Mouse (Mus musculus): Measurements from ENCODE around the gene Mettl17.
A peak's percentile ranks its signal among the peaks of the same experiment; 100 is the strongest.
"Not testable (repeated sequence)": the region's sequence is repeated elsewhere in the genome, so short reads cannot be mapped to it uniquely, and the experiment has no call there.

Gene Mettl17

DNA sequence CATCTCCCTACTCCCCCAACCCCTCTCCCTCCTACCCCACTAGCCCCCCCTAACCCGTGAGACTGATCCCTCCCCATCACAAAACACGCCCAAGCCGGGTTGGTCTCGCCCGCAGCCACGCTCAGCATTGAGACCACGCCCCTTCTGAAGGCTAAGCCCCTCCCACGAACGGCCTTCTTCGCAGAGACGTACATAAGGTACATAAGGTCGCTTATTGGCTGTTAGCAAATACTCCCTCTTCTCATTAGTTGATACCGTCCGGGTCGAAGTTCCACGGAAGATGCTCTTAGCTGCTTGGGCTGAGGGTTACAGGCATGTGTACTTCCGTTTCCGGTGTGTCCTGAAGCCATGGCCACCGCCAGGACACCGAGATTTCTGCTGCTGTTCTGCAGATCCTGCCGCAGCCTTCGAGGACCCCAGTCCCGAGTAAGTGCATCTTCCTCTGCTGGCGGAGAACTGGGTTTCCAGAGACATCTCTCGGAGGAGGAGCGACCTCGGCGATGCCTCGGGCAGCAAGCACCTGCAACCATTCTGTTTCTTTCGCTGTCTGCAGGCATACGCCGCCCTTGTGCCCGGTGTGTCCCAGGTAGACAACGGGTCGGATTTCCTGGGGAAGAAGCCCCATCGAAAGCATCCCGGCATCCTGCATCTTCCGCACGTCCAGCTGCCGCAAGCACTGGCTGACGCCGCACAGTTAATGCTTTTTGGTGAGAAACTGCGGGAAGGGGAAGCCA, at the start of gene Mettl17:
Mettl17 (plus strand) TSS at position 245 of the 734 bp plus-strand sequence.
- DNase-seq (ENCODE audit: low spot score in 2 of 2) = peak; percentile 93 to 97

DNA sequence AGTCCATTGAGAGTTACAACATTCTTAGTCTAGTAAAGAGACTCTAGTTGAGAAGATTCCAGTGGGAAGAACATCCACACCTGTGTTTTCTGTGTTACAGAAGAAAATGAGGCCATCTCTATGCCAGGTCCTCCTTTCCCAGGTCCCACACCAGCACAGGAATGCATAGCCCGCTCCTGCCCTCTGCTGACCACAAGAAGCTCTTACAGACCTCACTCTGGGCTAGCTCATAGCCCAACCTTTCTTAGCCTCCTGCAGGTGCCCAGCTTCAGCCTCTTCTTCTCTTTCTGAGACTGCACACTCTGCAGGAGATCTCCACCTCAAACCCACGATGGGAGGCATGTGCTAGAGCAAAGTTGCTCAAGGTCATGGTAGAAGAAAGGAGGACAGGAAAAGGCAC, 46.2 kb upstream of the Mettl17 start:
- DNase-seq (ENCODE audit: low spot score in 2 of 2) = peak in 1 of 2 experiments; percentile 58

DNA sequence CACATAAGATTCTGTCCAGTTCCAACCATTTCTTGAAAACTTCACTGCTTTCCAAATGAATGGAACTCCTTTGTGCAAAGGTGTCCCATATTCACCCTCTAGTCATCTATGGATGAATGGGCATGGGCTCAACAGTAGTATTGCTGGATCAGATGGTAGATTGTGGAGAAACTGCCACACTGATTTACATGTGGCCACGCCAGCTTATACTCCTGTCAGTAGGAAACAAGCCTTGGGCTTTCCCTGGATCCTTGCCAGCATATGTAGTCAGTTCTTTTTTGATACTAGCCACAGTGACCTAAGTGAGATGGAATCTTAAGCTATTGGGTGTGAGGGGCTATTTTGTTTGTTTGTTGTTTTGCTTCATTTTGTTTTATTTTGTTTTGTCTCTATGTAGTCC, 42.4 kb upstream of the Mettl17 start:
- no peak for DNase-seq (ENCODE audit: low spot score in 2 of 2)

DNA sequence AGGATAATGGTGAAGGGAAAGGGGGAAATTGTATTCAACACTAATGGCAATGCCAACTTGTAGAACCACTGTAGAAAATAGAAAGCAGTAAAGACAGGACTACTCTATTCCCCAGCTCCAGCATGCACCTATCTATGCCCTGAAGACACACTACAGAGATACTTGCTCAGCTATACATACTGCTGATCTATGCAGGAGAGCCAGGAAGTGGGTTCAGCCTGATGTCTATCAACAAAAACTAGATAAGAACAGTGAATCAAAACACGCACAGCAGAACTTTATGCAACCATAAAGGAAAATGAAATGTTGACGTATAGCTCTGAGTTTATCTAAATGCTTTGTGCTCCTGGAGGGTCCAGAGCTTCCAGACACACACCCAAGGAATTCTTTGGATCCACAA, 41.9 kb upstream of the Mettl17 start:
- DNase-seq (ENCODE audit: low spot score in 2 of 2) = no peak

DNA sequence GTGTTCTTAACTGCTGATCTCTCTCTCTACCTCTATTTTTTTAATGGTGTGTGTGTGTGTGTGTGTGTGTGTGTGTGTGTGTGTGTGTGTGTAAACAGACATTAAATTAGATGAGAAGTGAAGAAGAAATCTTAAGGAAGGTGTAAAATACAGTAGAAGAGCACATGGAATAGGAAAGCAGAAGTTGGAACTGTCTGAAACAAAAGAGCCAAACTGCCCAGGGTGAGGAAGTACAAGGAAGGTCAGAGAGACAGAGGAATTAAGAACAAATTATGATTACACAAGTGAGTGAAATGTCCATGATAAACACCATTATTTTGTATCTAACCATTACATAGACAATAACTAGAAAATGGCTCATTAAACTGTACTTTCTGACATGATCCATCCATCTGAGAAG, 40.8 kb upstream of the Mettl17 start:
- no peak for DNase-seq (ENCODE audit: low spot score in 2 of 2)

DNA sequence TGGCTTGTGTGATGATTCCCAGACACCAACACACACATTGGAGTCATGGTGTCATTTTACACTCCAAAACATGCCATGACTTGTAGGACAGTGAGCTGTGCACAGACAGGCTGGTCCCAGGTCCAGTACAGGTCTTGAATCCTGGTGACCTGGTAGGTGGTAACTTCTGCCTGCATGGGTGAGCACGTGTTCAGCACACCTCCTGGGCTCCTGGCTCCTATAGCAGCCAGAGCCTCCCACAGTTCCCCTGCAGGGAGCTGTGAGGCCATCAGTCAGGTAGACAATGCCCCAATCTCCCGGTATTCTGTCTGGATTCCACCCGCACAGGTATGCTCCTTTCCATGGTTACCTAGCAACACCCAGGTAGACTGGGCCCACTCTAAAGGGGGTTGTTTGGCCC, 38.1 kb upstream of the Mettl17 start:
- DNase-seq (ENCODE audit: low spot score in 2 of 2) = no peak

DNA sequence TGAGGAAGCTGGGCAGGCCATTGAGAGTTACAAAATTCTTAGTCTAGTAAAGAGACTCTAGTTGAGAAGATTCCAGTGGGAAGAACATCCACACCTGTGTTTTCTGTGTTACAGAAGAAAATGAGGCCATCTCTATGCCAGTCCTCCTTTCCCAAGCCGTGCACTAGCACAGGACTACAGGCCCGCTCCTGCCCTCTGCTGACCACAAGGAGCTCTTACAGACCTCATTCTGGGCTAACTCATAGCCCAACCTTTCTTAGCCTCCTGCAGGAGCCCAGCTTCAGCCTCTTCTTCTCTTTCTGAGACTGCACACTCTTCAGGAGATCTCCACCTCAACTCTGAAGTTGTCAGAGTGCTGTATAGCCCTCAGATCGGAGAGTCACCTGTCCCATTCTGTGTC, 33.6 kb upstream of the Mettl17 start:
- not testable (repeated sequence) for DNase-seq (ENCODE audit: low spot score in 2 of 2)

DNA sequence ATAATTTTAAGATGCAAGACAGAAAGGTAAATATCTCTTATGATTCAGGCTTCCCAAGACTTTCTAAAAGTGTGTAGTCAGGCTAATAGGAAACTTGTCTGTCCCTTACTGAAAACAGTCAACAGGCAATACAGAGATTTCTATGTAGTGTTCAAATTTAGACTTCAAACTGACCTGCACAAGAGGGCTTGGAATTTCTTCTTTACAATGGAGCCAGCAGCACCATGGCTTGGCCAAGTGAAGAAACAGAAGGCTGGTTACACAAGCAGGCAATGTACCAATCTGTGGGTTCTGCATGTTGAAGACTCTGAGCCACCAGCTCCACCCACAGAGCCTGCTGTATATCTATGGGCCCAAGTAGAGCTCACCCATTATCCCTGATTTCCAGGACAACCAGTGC, 31.2 kb upstream of the Mettl17 start, which contains the start of gene Ear6:
Ear6 (plus strand) TSS at position 301 of the 400 bp plus-strand sequence.
- DNase-seq (ENCODE audit: low spot score in 2 of 2) = no peak

DNA sequence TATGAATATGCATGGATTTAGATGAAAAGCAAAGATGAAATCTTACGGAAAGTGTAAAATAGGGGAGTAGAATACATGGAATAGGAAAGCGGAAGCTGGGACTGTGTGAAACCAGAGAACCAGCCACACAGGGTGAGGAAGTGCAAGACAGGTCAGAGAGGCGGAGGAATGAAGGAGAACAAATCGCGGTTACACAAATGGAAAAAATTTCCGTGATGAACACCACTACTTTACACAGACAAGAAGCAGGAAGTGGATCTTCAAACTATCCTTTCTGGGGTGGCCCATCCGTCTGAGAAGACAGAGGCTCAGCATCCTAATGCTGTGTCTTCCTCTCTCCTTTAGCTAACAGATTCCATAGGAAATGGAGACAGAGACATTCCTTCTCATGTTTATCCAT, 29.4 kb upstream of the Mettl17 start:
- not testable (repeated sequence) for DNase-seq (ENCODE audit: low spot score in 2 of 2)

DNA sequence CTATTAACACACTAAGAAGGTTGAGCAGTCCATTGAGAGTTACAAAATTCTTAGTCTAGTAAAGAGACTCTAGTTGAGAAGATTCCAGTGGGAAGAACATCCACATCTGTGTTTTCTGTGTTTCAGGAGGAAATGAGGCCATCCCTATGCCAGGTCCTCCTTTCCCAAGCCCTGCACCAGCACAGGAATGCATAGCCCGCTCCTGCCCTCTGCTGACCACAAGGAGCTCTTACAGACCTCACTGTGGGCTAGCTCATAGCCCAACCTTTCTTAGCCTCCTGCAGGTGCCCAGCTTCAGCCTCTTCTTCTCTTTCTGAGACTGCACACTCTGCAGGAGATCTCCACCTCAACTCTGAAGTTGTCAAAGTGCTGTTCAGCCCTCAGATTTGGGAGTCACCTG, 21.0 kb upstream of the Mettl17 start:
- DNase-seq (ENCODE audit: low spot score in 2 of 2) = not testable (repeated sequence)

DNA sequence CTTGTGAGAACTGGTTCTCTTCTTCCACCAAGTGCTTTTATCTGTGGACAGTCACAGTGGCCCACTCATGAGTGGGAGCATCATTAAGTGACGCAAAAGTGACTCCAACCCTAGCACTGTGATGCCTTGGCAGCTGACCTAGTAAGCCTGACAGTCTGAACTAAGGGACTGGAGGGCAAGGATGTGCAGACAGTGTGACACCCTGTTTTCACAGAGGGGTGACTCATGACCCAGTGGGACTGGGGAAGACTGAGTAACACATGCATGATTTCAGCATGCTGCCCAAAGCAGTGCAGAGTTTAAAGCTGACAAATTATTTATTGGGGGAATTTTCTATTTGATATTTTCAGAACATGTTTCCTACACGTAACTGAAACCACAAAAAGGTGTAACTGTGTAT, 13.9 kb upstream of the Mettl17 start:
- no peak for DNase-seq (ENCODE audit: low spot score in 2 of 2)

DNA sequence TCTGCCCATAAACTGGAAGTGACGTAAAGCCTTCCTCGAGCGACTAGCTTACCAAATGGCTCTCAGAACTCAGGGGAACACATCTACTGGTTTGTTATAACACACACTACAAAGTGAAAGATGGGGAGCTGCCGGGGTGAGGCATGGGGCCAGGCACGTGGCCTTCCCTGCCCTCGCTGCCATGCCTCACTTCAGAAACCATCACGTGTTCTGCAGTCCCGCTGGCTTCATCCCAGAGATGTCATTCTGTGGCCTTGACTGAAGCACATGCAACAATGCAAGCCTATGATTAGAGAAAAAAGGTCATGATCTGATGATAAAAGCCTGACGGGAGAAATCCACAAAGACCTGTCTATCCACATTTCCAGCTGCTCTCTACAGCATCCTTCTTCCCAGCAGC, 12.9 kb upstream of the Mettl17 start:
- DNase-seq (ENCODE audit: low spot score in 2 of 2) = no peak

DNA sequence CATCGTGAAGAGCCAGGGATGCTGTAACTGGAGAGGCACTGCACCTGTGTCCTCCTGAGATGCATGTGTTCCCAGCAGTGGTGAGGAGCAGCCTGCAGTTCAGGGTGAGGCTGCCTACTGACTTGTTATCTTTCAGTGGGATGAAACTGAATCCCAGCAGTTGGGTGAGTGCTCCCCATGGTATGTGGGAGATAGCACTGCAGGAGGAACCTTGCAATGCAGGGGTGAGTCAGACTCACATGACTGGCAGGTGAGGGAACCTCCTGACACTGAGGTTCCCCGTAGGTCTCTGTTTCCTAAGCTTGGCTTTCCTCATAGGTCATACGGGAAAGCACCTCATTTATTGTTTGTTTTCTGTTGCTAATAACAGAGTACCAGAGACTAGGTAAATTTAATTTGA, 7.1 kb upstream of the Mettl17 start:
- DNase-seq (ENCODE audit: low spot score in 2 of 2) = no peak

DNA sequence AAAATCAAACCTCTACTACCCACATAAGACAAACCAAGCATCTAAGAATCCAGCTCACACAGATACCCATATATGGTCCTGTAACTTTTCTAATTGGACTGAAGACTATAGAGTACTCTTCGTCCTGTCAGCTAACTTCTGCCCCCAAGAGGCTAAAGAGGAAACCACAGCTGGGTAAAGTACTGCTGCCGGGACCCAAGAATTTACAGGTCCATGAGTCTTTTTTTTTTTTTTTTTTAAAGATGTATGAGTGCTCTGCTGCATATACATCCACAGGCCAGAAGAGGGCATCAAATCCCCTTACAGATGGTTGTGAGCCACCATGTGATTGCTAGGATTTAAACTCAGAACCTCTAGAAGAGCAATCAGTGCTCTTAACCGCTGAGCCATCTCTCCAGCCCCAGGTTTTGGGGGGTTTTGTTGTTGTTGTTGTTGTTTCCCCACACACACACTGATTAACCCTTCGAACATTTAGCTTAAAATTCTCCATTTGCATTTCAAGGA, 1.1 kb upstream of the Mettl17 start:
- peak; percentile 73 to 81 for DNase-seq (ENCODE audit: low spot score in 2 of 2)

DNA sequence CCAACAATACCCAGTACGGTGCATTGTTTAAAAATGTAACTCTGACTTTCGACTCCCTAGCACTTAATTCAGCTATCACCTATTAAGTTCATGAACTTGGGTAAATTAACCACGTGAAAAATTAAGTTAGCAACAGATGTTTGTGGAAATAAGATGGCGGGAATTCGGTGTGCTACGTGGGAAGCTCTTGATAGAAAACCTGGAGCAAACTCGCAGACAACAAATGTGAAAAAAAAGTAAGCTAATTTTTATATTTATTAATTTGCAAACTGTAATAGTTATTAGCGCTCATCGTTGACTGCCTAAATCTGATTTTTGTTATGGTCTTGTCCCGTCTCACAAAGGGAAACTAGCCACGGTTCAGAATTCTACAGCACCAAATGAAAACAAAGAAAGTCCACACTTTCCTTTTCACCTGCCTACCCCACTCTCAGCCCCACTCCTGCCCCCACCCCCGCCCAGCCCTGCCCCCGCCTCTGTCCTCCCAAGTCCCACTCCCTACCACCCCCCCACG, 554 bp upstream of the Mettl17 start:
- no peak for DNase-seq (ENCODE audit: low spot score in 2 of 2)

DNA sequence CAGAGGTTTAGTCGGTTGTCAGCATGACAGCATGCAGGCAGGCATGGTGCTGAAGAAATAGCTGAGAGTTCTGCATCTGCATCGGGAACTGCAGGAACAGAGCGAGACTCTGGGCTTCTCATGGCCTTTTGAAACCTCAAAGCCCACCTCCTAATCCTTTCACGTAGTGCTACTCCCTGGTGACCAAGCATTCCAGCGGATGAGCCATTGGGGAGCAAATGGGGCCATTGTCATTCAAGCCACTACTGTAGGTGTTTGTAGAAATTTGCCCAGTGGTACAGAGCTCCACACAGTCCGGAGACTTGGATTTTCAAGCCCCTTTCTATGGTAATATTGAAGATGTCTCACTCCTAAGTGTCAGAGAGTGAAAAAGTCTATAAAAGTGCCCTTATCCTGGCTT, 1.4 kb downstream of the Mettl17 start:
- no peak for DNase-seq (ENCODE audit: low spot score in 2 of 2)

DNA sequence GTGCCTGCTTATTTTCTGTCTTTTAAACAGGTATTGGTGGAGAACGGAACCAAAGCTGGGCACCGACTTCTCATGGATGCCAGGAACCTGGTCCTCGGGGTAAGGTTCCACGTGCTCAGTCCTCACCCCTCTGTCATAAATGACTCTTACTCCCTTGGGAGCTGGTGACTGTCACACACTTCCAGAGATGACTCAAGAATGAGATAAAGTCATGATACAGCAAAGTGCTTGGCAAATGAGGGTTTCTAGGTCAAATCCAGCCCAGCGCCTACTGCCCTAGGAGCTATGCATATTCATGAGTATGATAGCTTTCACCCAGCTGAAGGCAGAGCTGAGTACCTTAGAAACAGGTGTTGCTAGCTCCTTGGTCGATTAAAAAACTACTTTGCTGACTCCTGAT, 5.2 kb downstream of the Mettl17 start:
- no peak for DNase-seq (ENCODE audit: low spot score in 2 of 2)

DNA sequence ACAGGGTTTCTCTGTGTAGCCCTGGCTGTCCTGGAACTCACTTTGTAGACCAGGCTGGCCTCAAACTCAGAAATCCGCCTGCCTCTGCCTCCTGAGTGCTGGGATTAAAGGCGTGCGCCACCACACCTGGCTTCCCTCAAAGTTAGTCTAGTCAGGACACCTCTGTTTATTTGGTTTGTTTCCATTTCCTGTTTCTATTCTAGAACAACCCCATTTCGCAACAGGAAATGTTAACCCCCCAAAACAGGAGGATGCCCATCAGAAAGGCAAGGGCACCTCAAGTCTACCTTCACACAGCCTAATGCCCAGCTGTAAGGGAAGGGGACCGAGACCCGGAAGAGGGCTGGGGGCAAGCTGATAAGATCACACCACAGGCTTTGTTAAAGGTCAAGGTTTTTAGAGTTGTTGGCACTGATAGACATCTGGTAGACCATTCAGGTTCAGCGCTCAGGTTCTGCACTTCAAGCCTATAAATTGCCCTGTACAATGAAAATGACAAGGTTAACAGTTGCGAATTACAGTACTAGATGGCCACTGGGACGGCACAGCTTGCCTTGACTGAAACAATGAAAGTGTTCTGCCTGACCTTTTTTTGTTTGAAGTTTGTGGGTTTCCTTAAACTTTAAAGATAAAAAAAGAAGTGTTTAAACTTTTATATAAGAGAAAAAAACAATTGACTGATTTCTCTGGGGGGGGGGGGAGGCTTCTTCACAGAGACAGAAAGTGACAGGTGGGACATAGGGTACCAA, 7.7 kb downstream of the Mettl17 start, which contains the start of gene Slc39a2:
Slc39a2 (plus strand) TSS at position 699 of the 749 bp plus-strand sequence.
- no peak for DNase-seq (ENCODE audit: low spot score in 2 of 2)

DNA sequence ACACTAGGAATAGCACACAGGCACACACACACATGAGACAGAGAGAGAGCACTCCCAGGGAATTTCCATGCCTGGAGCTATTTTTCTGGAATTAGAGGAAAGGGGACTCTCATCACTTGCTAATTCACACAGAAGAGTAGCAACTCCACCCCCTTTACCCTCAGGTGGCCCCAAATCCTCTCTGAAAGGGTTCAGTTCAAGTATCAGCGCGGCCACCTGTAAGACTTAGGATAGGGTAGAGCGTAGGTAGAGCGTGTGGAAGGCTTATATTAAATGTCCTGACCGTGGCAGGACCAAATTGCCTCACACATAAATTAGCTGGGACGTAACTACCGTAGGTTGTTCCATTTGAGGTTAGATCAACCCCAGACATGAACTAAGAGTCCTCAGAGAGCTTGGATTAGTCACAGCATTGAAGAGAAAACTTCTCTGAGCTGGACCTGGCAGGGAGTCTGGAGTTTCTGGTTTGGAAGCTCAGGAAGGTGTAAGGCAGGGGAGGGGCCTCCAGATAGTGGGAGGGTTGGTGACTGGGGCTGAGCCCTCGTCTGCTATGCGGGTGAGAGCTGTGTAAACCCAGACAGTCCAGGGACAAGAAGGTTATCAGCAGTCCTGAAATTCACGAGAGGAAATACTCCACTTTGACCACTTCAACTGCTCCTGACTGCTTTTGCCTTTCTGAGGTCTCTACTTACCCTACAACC, 8.6 kb downstream of the Mettl17 start:
- no peak for DNase-seq (ENCODE audit: low spot score in 2 of 2)

DNA sequence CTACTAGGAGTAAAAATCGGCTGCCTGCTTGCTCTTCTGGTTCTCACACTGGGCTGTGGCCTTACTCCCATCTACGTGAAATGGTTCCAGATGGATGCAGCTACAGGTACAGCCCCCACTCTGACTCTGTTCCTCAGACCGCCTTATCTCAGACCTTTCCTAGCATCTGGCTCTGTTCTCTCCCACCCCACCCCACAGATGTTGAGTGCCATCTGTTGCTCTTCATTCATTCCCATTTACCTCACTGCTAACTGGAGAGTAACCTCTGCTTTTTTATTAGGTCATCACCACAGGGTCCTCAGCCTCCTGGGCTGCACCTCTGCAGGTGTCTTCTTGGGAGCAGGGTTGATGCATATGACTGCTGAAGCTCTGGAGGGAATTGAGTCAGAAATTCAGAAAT, 9.2 kb downstream of the Mettl17 start:
- no peak for DNase-seq (ENCODE audit: low spot score in 2 of 2)

DNA sequence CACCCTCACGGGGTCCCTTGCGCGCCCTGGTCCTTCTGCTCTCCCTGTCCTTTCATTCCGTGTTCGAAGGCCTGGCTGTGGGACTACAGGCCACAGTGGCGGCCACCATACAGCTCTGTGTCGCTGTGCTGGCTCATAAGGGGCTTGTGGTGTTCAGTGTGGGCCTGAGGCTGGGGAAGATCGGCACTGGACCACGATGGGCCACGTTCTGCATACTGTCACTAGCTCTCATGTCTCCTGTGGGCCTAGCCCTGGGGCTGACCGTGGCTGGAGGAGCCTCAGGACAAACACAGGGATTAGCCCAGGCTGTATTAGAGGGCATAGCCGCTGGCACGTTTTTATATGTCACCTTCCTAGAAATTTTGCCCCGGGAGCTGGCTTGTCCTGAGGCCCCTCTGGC, 10.4 kb downstream of the Mettl17 start:
- DNase-seq (ENCODE audit: low spot score in 2 of 2) = no peak

DNA sequence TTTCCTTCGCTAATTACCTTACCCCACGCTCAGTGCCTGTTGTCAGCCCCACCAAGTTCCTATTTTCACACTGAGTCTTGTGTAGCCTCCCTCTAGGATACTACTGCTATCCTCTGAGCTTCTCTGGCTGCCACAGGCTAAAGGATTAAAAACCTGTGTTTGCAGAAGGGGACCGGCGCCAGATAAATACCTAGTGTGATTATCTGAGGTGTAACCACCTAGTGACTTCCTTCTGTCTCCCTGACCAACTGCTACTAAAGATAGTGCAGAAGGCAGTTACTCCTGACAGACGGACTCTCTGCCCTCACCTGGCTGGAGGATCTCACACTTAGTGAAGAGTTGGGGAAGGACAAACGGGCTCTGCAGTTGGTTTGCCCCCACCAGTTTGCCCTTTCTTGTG, 11.4 kb downstream of the Mettl17 start:
- no peak for DNase-seq (ENCODE audit: low spot score in 2 of 2)
